Mouse (Mus musculus): Measurements from ENCODE around the gene Eif4ebp2.

Gene Eif4ebp2

GRCm38 (mm10) chr10:61419146-61419545 lies 33.3 kb downstream of the Eif4ebp2 start:
- Histone ChIP-seq H3K27me3 (ENCODE audit: insufficient read depth, low read length) (no peaks in the 10 kb centered on the region), H3K4me3 (replicated peaks; ENCODE audit: low read length) (peak overlapping the region; percentile 97), H3K4me1 (replicated peaks; ENCODE audit: low read depth, low read length) (peaks cover 76% of the 10 kb centered on the region), H3K9me3 (ENCODE audit: low read length) (no peaks in the 10 kb centered on the region), H3K36me3 (ENCODE audit: insufficient read depth, low read length) (peaks cover 49% of the 10 kb centered on the region)
- TF ChIP-seq NANOG (IDR thresholded peaks at IDR 0.05; ENCODE audit: borderline replicate concordance, low read length) (no peak), POU5F1 (IDR thresholded peaks at IDR 0.05; ENCODE audit: borderline replicate concordance, low read length) (no peak), CTCF (conservative IDR thresholded peaks at IDR 0.05; ENCODE audit: low read length) (no peak)

GRCm38 (mm10) chr10:61418131-61418900 lies 34.1 kb downstream of the Eif4ebp2 start:
- TF ChIP-seq POU5F1 (IDR thresholded peaks at IDR 0.05; ENCODE audit: borderline replicate concordance, low read length) (no peak), NANOG (IDR thresholded peaks at IDR 0.05; ENCODE audit: borderline replicate concordance, low read length) (no peak), CTCF (conservative IDR thresholded peaks at IDR 0.05; ENCODE audit: low read length) (no peak)
- Histone ChIP-seq H3K4me3 (replicated peaks; ENCODE audit: low read length) (peak overlapping the region; percentile 97), H3K27me3 (ENCODE audit: insufficient read depth, low read length) (no peaks in the 10 kb centered on the region), H3K9me3 (ENCODE audit: low read length) (no peaks in the 10 kb centered on the region), H3K36me3 (ENCODE audit: insufficient read depth, low read length) (peaks cover 40% of the 10 kb centered on the region), H3K4me1 (replicated peaks; ENCODE audit: low read depth, low read length) (peaks cover 76% of the 10 kb centered on the region)

DNA sequence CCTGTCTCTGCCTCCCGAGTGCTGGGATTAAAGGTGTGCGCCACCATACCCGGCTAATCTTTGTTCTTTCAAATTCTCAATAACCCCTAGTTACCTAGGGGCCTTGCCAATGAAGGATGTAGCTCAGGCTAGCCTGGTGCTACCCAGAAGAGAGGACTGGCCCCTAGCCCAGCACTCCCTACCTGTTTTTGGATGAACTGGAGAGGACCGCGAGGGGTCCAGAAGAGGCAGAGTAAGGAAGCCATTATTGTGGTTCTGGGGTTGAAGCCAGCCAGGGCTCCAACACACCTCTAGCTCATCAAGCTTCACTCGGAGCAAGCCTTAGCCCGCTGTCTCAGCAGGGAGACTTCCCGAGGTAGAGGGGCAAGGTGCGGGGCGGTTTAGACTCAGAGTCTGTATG lies 34.8 kb downstream of the Eif4ebp2 start, which contains the start of gene Nodal:
Nodal (plus strand) TSS at position 301 of the 400 bp plus-strand sequence.
- Histone ChIP-seq H3K9me3 (ENCODE audit: low read length) (no peaks in the 10 kb centered on the region), H3K4me3 (replicated peaks; ENCODE audit: low read length) (peak within 1 kb of the TSS; percentile 97), H3K27me3 (ENCODE audit: insufficient read depth, low read length) (no peaks in the 10 kb centered on the region), H3K4me1 (replicated peaks; ENCODE audit: low read depth, low read length) (peaks cover 76% of the 10 kb centered on the region), H3K36me3 (ENCODE audit: insufficient read depth, low read length) (peaks cover 34% of the 10 kb centered on the region)
- TF ChIP-seq POU5F1 (IDR thresholded peaks at IDR 0.05; ENCODE audit: borderline replicate concordance, low read length) (no peak), CTCF (conservative IDR thresholded peaks at IDR 0.05; ENCODE audit: low read length) (peak; percentile 26)

DNA sequence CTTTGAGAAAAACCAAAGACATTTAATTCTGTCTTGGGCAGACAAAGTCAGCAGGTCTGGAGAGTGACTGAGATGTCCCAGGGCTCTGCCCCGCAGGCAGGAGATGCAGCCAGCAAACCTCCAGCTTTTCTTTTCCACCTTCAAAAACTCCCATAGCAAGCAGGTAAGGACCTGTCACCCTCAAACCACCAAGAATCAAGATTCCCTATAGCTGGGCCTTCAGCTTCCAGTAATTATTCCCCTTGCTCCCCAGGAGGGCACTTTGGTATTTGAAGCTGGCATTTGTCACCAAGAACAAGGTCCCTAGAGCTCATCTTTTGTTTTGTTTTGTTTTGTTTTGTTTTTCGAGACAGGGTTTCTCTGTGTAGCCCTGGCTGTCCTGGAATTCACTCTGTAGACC lies 35.4 kb downstream of the Eif4ebp2 start:
- Histone ChIP-seq H3K4me3 (replicated peaks; ENCODE audit: low read length) (peak overlapping the region; percentile 70), H3K4me1 (replicated peaks; ENCODE audit: low read depth, low read length) (peaks cover 74% of the 10 kb centered on the region), H3K9me3 (ENCODE audit: low read length) (no peaks in the 10 kb centered on the region), H3K36me3 (ENCODE audit: insufficient read depth, low read length) (peaks cover 28% of the 10 kb centered on the region), H3K27me3 (ENCODE audit: insufficient read depth, low read length) (no peaks in the 10 kb centered on the region)
- TF ChIP-seq NANOG (IDR thresholded peaks at IDR 0.05; ENCODE audit: borderline replicate concordance, low read length): no peak
- no peak for TF ChIP-seq CTCF (conservative IDR thresholded peaks at IDR 0.05; ENCODE audit: low read length)
- TF ChIP-seq POU5F1 (IDR thresholded peaks at IDR 0.05; ENCODE audit: borderline replicate concordance, low read length): no peak

DNA sequence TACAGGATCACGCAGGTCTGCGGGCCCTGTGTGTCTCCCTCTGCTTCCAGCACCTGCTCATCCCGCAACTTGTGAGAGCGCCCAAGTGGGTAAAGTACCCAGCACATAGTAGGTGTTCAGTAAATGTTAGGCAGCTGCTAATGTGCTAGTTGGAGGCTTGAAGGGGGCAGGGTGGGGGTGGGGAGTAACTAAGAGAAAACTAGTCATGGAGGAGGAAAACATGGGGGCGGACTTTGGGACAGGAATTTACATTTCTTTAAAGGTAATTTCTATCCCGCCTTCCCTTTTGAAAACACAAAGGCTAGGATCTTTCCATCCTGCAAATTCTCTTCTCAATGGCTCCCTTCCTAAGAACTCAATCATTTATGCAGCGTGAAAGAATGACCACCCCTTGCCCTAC lies 35.9 kb downstream of the Eif4ebp2 start:
- TF ChIP-seq POU5F1 (IDR thresholded peaks at IDR 0.05; ENCODE audit: borderline replicate concordance, low read length) (no peak), CTCF (conservative IDR thresholded peaks at IDR 0.05; ENCODE audit: low read length) (no peak), NANOG (IDR thresholded peaks at IDR 0.05; ENCODE audit: borderline replicate concordance, low read length) (no peak)
- H3K4me1 ChIP-seq (replicated peaks; ENCODE audit: low read depth, low read length): peaks cover 75% of the 10 kb centered on the region
- H3K4me3 ChIP-seq (replicated peaks; ENCODE audit: low read length): peak overlapping the region; percentile 70
- no peaks in the 10 kb centered on the region for H3K9me3 ChIP-seq (ENCODE audit: low read length)
- H3K27me3 ChIP-seq (ENCODE audit: insufficient read depth, low read length): no peaks in the 10 kb centered on the region
- H3K36me3 ChIP-seq (ENCODE audit: insufficient read depth, low read length): peaks cover 24% of the 10 kb centered on the region

DNA sequence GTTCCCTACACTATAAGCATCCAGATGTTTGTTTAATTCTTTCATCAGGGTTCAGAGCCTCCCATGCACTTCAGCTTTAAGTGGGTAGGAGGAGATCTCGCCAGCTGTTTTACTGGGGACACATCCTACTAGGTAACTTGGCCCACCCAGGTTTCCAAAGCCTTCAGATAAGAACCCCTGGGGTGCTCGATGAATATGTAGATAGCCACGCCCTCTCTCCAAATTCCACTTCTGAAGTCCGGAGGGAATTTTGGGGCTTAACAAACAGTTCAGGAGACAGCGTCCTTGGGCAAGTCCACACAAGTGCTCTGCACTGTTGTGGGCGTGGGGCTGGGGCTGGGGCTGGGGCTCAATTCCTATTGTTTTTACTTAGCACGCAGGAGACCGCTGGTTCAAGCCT lies 36.6 kb downstream of the Eif4ebp2 start:
- TF ChIP-seq POU5F1 (IDR thresholded peaks at IDR 0.05; ENCODE audit: borderline replicate concordance, low read length) (peak; percentile 92), NANOG (IDR thresholded peaks at IDR 0.05; ENCODE audit: borderline replicate concordance, low read length) (peak; percentile 68; the same call in 1 of the 2 replicates), CTCF (conservative IDR thresholded peaks at IDR 0.05; ENCODE audit: low read length) (no peak)
- Histone ChIP-seq H3K27me3 (ENCODE audit: insufficient read depth, low read length) (no peaks in the 10 kb centered on the region), H3K9me3 (ENCODE audit: low read length) (no peaks in the 10 kb centered on the region), H3K36me3 (ENCODE audit: insufficient read depth, low read length) (peaks cover 18% of the 10 kb centered on the region), H3K4me3 (replicated peaks; ENCODE audit: low read length) (peak overlapping the region; percentile 70), H3K4me1 (replicated peaks; ENCODE audit: low read depth, low read length) (peaks cover 75% of the 10 kb centered on the region)

DNA sequence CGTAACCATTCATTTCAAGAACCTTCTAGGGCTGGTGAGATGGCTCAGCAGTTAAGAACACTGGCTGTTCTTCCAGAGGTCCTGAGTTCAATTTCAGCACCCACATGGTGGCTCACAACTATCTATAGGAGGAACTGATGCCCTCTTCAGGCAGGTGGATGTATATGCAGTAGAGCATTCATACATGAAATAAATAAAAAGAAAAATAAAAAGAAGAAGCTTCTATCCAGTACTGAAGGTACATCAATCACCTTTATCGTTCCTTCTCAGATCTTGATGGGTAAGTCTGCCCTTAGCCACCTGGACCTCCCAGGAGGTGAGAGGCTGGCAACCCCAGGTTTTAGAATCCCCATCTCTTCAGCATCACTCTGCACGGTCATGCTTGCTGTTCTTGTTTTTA lies 37.2 kb downstream of the Eif4ebp2 start:
- peaks cover 12% of the 10 kb centered on the region for H3K36me3 ChIP-seq (ENCODE audit: insufficient read depth, low read length)
- no peak for TF ChIP-seq NANOG (IDR thresholded peaks at IDR 0.05; ENCODE audit: borderline replicate concordance, low read length)
- peak; percentile 34 for TF ChIP-seq CTCF (conservative IDR thresholded peaks at IDR 0.05; ENCODE audit: low read length)
- TF ChIP-seq POU5F1 (IDR thresholded peaks at IDR 0.05; ENCODE audit: borderline replicate concordance, low read length): no peak
- H3K4me3 ChIP-seq (replicated peaks; ENCODE audit: low read length): peak overlapping the region; percentile 70
- H3K4me1 ChIP-seq (replicated peaks; ENCODE audit: low read depth, low read length): peaks cover 74% of the 10 kb centered on the region
- no peaks in the 10 kb centered on the region for H3K27me3 ChIP-seq (ENCODE audit: insufficient read depth, low read length)
- no peaks in the 10 kb centered on the region for H3K9me3 ChIP-seq (ENCODE audit: low read length)

DNA sequence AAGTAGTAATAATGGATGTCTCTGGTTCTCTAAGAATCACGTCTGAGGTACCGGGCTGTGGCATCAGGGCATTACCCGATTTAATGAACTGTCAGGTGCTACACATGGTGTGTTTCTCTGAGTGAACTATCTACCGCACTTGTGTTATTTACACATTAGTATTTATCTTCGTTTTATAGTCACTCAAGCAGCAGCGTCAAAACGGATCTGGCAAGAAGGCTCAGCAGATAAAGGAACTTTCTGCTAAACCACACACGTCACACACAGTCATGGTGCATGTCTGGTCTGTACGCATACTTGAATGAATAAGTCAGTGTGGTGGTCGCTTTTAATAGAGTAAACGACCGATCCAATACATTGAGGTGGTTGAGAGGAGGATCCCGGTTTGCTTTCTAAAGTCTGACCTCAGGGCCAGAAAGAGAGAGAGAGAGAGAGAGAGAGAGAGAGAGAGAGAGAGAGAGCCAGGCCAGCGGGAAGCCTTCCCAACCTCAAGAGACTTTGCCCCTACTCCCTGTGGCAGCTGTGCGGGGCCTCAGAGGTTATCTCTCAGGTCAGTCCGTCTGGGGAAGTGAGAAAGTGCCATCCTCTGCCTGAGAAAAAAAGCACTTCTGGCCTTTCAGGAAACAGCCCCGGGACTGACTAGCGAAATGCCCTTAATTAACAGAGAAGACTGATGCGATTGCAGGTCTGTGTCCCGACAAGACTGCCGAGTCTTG lies 39.4 kb downstream of the Eif4ebp2 start:
- TF ChIP-seq CTCF (conservative IDR thresholded peaks at IDR 0.05; ENCODE audit: low read length): no peak
- no peak for TF ChIP-seq POU5F1 (IDR thresholded peaks at IDR 0.05; ENCODE audit: borderline replicate concordance, low read length)
- no peak for TF ChIP-seq NANOG (IDR thresholded peaks at IDR 0.05; ENCODE audit: borderline replicate concordance, low read length)
- Histone ChIP-seq H3K36me3 (ENCODE audit: insufficient read depth, low read length) (no peaks in the 10 kb centered on the region), H3K4me3 (replicated peaks; ENCODE audit: low read length) (peak overlapping the region; percentile 55), H3K4me1 (replicated peaks; ENCODE audit: low read depth, low read length) (peaks cover 84% of the 10 kb centered on the region), H3K27me3 (ENCODE audit: insufficient read depth, low read length) (no peaks in the 10 kb centered on the region), H3K9me3 (ENCODE audit: low read length) (no peaks in the 10 kb centered on the region)

Measured in E14TG2a.4 (cell line).